Mouse (Mus musculus) heart, postnatal 0 days (tissue): ENCODE results near the gene Fgd3.

Experiments used
- CTCF ChIP-seq: IDR thresholded peaks from 2 replicates; pipeline ENCODE4 v1.5.1; 2016; ENCODE audit warnings: antibody characterized with exemption, control low read depth, low read depth
- EP300 ChIP-seq: IDR thresholded peaks from 2 replicates; pipeline ENCODE4 v1.6.1; 2016; ENCODE audit warnings: antibody characterized with exemption, low read depth

DNA sequence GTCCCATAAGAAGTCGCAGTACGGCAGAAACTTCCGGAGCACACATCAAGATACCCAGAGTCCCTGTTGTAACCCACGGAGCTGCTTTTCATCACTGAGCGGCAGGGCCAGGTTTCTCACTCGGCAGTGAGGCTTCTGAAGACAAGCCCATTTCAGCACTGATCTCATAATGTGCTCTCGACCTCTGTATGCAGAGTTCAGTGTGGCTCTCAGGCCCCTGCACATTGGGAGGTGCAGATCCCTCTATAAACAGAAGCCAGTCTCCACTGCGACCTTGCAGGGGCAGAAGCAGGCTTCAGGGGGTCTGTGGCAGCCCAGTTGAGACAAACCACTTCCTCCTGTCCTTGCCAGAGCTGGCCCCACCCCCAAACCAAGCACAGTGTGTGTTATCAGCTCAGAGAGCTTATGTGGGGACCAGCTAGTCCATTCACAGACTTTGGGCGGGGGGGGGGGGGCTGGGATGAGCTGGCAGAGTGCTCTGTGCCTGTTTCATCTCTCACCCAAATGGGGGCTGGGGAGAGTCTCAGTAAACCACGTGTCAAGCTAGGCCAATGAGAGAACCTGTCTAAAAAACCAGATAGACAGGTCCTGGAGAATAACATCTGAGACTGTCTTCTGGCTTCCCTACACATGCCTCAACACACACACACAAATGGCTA is 12.7 kb downstream of the Fgd3 start:
- TF ChIP-seq CTCF = no peak
- no peak for TF ChIP-seq EP300
